Mouse (Mus musculus) frontal cortex, postnatal 36 days (tissue): ENCODE measurements around the gene Oas1e.

Experiments
- DNase-seq, 2 experiments: peaks; one replicate each; pipeline ENCODE4 v3.0.0; 2022; ENCODE audit warnings: low spot score in 2 of 2

Oas1e gene

DNA sequence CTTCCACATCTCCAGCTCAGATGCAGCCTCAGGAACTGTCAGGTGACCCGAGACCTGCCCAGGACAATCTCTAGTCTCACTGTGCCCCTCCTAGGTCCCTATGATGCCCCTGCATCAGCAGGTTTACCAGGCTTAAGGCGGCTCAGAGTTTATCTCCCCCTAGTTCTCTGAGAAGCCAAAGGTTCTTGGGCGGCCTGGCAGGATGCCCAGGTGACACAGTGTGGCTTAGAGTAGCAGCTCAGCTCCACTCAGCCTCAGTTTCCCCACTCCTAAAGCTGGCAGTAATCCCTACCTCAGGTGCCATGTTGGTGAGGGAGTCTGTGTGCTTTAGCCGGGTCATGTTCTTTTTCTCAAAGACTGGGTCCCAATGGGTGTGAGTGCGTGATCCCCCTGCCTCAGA is 18.5 kb downstream of the Oas1e start:
- DNase-seq, result no peak

DNA sequence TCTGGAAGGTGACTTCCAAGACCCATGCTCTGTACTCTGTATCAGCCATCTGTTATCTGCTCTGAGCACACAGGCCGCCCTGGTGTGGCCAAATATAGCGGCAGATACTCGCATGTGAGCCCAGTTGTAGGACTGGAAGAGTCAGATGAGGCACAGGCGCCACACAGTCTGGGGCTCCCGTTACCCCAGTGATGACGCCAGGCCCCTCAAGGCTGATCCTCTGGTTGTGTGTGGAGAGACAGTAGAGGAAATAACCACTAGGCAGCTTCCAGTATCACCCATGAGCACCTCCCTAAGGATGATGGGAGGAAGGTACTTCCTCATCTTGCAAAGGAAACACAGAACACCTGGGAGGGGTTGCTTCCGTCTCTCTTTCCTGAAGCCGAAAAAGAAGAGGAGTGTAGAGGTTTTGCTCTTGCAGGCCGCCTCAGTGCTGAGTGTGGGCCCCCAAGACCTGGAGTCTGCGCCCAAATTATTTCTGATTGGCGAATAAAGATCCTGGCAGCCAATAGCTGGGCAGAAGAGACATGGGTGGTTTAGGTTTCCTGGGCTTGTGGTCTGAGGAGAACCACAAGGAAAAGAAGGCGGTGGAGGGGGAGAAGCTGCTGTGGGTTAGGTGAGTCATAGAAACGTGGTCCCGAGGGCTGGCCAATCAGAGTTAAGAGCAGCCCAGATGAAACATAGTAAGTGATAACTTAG is 19.9 kb downstream of the Oas1e start:
- no peak for DNase-seq

DNA sequence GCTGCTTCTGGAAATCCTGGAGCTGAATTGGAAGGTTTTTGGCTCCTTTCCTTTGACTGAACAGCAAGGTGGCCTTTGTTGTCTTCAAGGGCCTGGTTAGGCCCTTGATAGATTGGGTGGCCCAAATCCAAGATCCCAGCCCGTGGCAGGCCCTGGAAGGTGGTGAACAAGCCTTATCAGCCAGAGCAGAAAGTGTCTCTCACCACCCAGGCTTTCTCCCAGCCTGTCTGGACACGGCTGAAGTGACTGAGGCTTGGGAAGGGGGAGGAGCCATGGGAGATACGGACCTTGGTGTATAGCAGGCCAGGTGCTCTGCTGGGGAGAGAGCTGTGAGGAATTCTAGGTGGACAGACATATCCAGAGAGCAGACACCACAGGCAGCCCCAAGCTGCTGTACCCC is 25.9 kb downstream of the Oas1e start:
- no peak for DNase-seq

DNA sequence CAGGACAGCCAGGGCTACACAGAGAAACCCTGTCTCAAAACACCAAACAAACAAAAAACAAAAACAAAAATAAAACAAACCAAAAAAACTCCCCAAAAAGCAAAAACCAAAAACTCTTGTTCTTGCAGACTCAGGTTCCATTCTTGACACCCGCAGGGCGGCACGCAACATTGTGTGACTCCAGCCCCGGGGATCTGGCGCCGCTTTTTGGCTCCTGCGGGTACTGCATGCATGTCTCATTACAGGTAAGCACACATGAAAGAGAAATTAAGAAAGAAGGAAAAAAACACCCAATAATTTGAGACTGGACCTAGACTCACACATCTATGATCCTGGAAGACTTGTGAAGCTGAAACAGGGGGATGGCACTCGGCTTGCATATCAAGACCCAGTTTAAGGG is 30.3 kb downstream of the Oas1e start:
- DNase-seq, result no peak

DNA sequence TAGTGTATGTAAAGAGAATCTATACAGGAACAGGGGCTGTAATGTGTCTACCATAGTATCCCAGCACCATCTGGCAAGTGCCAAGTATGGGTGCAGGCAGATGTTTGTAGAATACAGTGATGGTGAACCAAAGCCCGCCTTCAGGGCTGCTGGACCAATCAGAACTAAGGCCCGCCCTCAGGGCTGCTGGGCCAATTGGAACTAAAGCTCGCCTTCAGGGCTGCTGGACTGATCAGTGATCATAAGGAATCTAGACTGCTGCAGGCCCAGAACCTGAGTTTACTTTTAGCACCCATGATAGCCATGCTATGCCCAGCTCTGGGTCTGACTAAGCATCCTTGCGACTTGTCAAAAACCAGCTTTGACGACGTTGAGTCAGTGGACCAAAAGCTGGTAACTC is 33.4 kb downstream of the Oas1e start:
- DNase-seq, result no peak

DNA sequence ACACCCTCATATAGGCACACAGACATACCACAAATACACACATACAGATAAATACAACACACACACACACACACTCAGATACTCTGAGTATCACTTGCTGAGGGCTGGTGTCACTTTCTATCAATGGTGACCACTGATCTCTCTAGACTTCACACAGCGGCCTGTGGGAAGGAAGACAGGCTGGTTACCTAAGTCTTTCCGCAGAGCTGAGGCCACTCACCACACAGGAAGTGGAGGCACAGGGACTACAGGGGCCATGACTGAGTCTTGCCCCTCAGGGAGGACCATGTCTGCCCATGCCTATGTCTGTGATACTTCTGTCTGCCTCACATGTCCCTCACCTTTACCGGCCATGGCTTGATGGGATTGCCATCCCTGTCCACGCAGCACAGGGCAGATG is 41.1 kb downstream of the Oas1e start:
- DNase-seq, result no peak

DNA sequence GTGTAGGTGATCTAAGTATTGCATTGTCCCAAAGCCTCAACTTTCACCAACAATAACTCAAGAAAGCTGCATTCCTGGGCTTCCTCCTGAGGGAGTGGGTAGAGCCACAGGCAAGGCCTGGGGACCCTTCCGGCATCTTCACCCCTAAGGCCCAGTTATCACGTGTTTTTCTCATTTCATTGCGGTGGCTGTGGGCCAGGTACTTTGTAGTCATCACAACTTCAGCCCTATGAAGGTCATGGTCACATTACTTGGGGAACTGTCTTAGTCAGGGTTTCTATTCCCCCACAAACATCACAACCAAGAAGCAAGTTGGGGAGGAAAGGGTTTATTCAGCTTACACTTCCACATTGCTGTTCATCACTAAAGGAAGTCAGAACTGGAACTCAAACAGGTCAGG is 42.5 kb downstream of the Oas1e start:
- no peak for DNase-seq

DNA sequence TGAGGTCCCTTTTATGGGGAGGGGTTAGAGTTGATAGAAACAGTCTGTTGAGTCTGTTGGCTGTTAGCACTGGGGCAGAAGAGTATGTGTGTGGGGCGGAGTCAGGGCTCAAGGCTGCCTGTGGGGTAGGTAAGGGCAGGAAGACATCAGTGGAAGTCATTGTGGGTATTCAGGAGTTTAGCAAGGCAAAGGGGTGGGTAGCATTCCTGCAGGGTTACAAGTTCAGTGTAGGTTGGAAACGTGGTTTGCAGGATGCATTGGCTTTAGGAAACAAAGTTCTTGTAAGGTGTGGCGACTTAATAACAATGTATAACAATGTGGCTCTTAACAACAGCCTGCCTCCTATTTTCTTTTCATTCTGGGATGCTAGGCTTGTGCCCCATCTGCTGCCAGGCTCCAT is 44.1 kb downstream of the Oas1e start:
- DNase-seq, result no peak

DNA sequence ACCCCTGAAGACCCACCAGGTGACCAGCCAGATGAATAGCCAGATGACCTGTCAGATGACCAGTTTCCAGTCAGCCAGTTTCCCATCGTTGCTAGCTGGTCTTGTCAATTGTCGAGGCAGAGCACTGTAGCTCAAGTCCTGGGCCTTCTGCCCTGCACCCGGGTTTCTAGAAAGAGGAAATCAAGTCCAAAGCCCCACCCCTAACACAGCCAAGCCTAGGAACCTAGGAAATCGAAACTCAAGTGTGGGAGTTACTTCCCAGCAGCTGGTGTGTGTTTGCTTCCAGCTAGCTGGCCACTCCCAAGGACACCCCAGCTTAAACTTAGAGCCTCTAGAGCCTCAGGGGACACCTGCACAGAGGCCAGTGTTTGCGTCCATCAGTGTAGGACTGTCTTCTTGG is 45.6 kb downstream of the Oas1e start, which contains the start of gene Oas2:
Gene Oas2 (minus strand): TSS at position 166 of the 400 bp plus-strand sequence.
- DNase-seq, result no peak

DNA sequence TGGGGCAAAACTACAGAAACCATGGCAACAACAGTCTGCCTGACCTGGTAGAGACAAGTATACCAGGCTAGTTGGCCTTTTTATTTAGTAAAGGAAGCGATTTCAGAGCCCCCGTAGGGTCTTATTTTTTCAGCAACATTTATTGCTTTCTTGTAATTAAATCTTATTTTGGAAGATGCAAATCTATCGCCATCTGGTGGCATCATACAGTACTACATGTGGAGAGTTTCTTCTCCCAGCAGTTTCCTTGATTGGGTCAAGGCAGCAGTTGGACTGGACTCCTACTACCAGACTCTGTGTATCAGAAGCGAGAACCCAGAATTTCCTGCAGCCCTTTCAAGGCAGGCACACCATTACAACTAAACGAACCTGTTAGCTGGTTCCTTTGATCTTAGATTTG is 48.9 kb downstream of the Oas1e start:
- peak; percentile 55 to 78 for DNase-seq

DNA sequence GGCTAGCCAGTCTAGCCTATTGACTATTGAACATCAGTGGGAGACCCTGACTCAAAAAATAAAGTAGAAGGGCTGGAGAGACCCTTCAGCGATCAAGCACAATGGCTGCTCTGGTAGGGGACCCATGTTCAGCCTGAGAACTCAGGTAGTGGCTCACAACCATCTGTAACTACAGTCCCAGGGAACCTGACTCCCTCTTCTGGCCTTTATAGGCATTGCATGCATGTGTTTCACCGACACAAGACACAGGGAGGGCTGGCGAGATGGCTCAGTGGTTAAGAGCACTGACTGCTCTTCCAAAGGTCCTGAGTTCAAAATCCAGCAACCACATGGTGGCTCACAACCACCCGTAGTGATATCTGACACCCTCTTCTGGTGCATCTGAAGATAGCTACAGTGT is 53.2 kb downstream of the Oas1e start:
- peak in 1 of 2 experiments; percentile 17 for DNase-seq
